ENCODE assay signal across 8 mouse cellular contexts in genomic region chr10:34096418-34096883, GRCm38 (mm10). TPM values are rescaled to one million over a fixed set of nuclear protein-coding genes. Genes with fewer than 3 reads are reported as not detected.
DNase-seq lines count a peak whose midpoint lies in the region; ATAC-seq and TF ChIP-seq lines count a peak whose summit lies in the region.

TSS of gene Calhm5 (minus strand) at chr10:34096519.

- no peaks in the 10 kb centered on the region for H3K4me1 ChIP-seq in embryonic facial prominence, embryonic 15.5 days
- peaks cover 4 to 6% of the 10 kb centered on the region in 2 experiments; a peak in 2 of 4 replicates for H3K4me1 ChIP-seq in heart, embryonic 14.5 days (ENCODE audit: control insufficient read depth in 2 of 2, insufficient read depth in 2 of 2, low read length in 2 of 2)
- 0 out of 2 replicates have a peak, but pooled peaks cover 5% of the 10 kb centered on the region for H3K4me1 ChIP-seq in kidney, postnatal 0 days (replicated peaks; ENCODE audit: insufficient read depth, low read length)
- H3K4me1 ChIP-seq in liver, adult 2 months (ENCODE audit: control insufficient read depth, insufficient read depth, low read length), result no peaks in the 10 kb centered on the region; the same call in 1 of the 2 replicates

- H3K9me3 ChIP-seq in embryonic facial prominence, embryonic 15.5 days (replicated peaks), result no peaks in the 10 kb centered on the region
- no peaks in the 10 kb centered on the region for H3K9me3 ChIP-seq in heart, embryonic 14.5 days (ENCODE audit: control insufficient read depth, low read length)
- no peaks in the 10 kb centered on the region for H3K9me3 ChIP-seq in kidney, postnatal 0 days (replicated peaks; ENCODE audit: low read length)

- 12% methylated on average over 9 of the region's 9 CpGs for WGBS in embryonic facial prominence, embryonic 15.5 days
- 9% methylated on average over 9 of the region's 9 CpGs for whole genome bisulfite sequencing in heart, embryonic 14.5 days
- WGBS in kidney, postnatal 0 days, result 21% methylated on average over 9 of the region's 9 CpGs
- 15% methylated on average over 9 of the region's 9 CpGs for WGBS in liver, adult 2 months

- no peak within 1 kb of the TSS; the same call in 1 of the 2 replicates for H3K27ac ChIP-seq in embryonic facial prominence, embryonic 15.5 days (replicated peaks)
- H3K27ac ChIP-seq in heart, embryonic 14.5 days (replicated peaks in 1 of 2; ENCODE audit: control insufficient read depth in 1 of 2, insufficient read depth in 1 of 2, low read depth in 2 of 2, low read length in 2 of 2), result peak within 1 kb of the TSS; percentile 36 to 74
- H3K27ac ChIP-seq in kidney, postnatal 0 days, result no peak within 1 kb of the TSS
- 0 out of 2 replicates have a peak within 1 kb of the TSS, but pooled peaks have one; percentile 3 for H3K27ac ChIP-seq in liver, adult 2 months (replicated peaks; ENCODE audit: insufficient read depth, low read depth, low read length)

- peak within 1 kb of the TSS; percentile 29 for H3K4me3 ChIP-seq in embryonic facial prominence, embryonic 15.5 days (replicated peaks)
- peak within 1 kb of the TSS; percentile 43 to 47 for H3K4me3 ChIP-seq in heart, embryonic 14.5 days (ENCODE audit: control insufficient read depth in 1 of 2, insufficient read depth in 1 of 2, low read depth in 1 of 2, low read length in 2 of 2)
- H3K4me3 ChIP-seq in kidney, postnatal 0 days (replicated peaks; ENCODE audit: low read depth, low read length), result peak within 1 kb of the TSS; percentile 19
- no peak within 1 kb of the TSS; the same call in 1 of the 2 replicates for H3K4me3 ChIP-seq in liver, adult 2 months (ENCODE audit: insufficient read depth, low read depth, low read length)
- H3K4me3 ChIP-seq in myocyte, result peak within 1 kb of the TSS; percentile 7

- H3K36me3 ChIP-seq in embryonic facial prominence, embryonic 15.5 days, result no peaks in the 10 kb centered on the region
- H3K36me3 ChIP-seq in heart, embryonic 14.5 days (ENCODE audit: control insufficient read depth, insufficient read depth, low read length), result no peaks in the 10 kb centered on the region
- no peaks in the 10 kb centered on the region for H3K36me3 ChIP-seq in kidney, postnatal 0 days (ENCODE audit: insufficient read depth, low read length)
- H3K36me3 ChIP-seq in liver, adult 2 months (ENCODE audit: control insufficient read depth, insufficient read depth, low read length), result no peaks in the 10 kb centered on the region
- no peaks in the 10 kb centered on the region for H3K36me3 ChIP-seq in myocyte (ENCODE audit: control insufficient read depth, insufficient read depth)

- ATAC-seq in embryonic facial prominence, embryonic 15.5 days (ENCODE audit: insufficient number of reproducible peaks, low FRiP score, low TSS enrichment, low read depth), result peak; percentile 77
- ATAC-seq in heart, embryonic 14.5 days (ENCODE audit: insufficient number of reproducible peaks, insufficient read depth, low FRiP score, low read depth), result peak; percentile 83; the same call in 1 of the 2 replicates
- peak; percentile 71; the same call in 1 of the 2 replicates for ATAC-seq in kidney, postnatal 0 days (replicated peaks; ENCODE audit: low FRiP score, low read depth)

- no peaks in the 10 kb centered on the region for H3K79me2 ChIP-seq in liver, adult 2 months (ENCODE audit: control insufficient read depth, insufficient read depth, low read length)
- no peaks in the 10 kb centered on the region for H3K79me2 ChIP-seq in myocyte (ENCODE audit: control insufficient read depth, insufficient read depth)

- H3K9ac ChIP-seq in embryonic facial prominence, embryonic 15.5 days, result no peak within 1 kb of the TSS
- peak within 1 kb of the TSS; percentile 77 for H3K9ac ChIP-seq in heart, embryonic 14.5 days (ENCODE audit: low read length)
- peak within 1 kb of the TSS; percentile 36; the same call in 1 of the 2 replicates for H3K9ac ChIP-seq in kidney, postnatal 0 days (ENCODE audit: low read depth, low read length)
- H3K9ac ChIP-seq in liver, adult 2 months (ENCODE audit: low read depth, low read length), result no peak within 1 kb of the TSS

- TF ChIP-seq CTCF in kidney, postnatal 0 days (IDR thresholded peaks at IDR 0.05; ENCODE audit: low read depth), result peak; percentile 78
- TF ChIP-seq CTCF in liver, adult 2 months (IDR thresholded peaks at IDR 0.05; ENCODE audit: low read depth, low read length), result no peak

- no peaks in the 10 kb centered on the region for H3K27me3 ChIP-seq in embryonic facial prominence, embryonic 15.5 days
- no peaks in the 10 kb centered on the region for H3K27me3 ChIP-seq in heart, embryonic 14.5 days (ENCODE audit: control insufficient read depth, insufficient read depth, low read length)
- H3K27me3 ChIP-seq in kidney, postnatal 0 days (ENCODE audit: insufficient read depth, low read length), result no peaks in the 10 kb centered on the region
- H3K27me3 ChIP-seq in liver, adult 2 months (ENCODE audit: control insufficient read depth, insufficient read depth, low read length), result no peaks in the 10 kb centered on the region
- H3K27me3 ChIP-seq in myocyte (ENCODE audit: control insufficient read depth, insufficient read depth, insufficient read length), result no peaks in the 10 kb centered on the region

- H3ac ChIP-seq in myocyte (ENCODE audit: control insufficient read depth, insufficient read length), result no peak within 1 kb of the TSS

- no peak for TF ChIP-seq POLR2A in liver, adult 2 months (IDR thresholded peaks at IDR 0.05; ENCODE audit: extremely low read depth, insufficient read depth, low read length)
- no peak for TF ChIP-seq POLR2A in myocyte (IDR thresholded peaks at IDR 0.05; ENCODE audit: insufficient read length, low read depth)

- peak; percentile 28 for DNase-seq in A20 (ENCODE audit: low read depth, low spot score)
- DNase-seq in adrenal gland, adult 2 months, result peak; percentile 50
- peak; percentile 89 for DNase-seq in kidney, postnatal 0 days (ENCODE audit: low spot score)
- peak; percentile 50 for DNase-seq in liver, adult 2 months (ENCODE audit: extremely low read depth, low read depth, low spot score)
- peak; percentile 10 for DNase-seq in thymus, postnatal 4 days

- H3K4me2 ChIP-seq in embryonic facial prominence, embryonic 15.5 days (replicated peaks), result peak within 1 kb of the TSS; percentile 45
- peak within 1 kb of the TSS; percentile 75 for H3K4me2 ChIP-seq in heart, embryonic 14.5 days (ENCODE audit: low read length)
- H3K4me2 ChIP-seq in kidney, postnatal 0 days (ENCODE audit: low read length), result peak within 1 kb of the TSS; percentile 51
- peak within 1 kb of the TSS; percentile 73 for H3K4me2 ChIP-seq in myocyte (ENCODE audit: low read depth)

TF ChIP-seq in myocyte, 11 proteins besides CTCF, POLR2A, EP300 and RAD21:
- no peak for TF ChIP-seq MYOD1 (IDR thresholded peaks at IDR 0.05; ENCODE audit: control insufficient read depth in 1 of 3, insufficient read length in 2 of 3, low read depth in 2 of 3)
- no peak for TF ChIP-seq USF1 (IDR thresholded peaks at IDR 0.05; ENCODE audit: low read depth)
- TF ChIP-seq TCF3 (IDR thresholded peaks at IDR 0.05; ENCODE audit: insufficient read length, low read depth), result no peak
- TF ChIP-seq E2F4 (IDR thresholded peaks at IDR 0.05; ENCODE audit: insufficient read depth), result no peak
- no peak for TF ChIP-seq TCF12 (IDR thresholded peaks at IDR 0.05; ENCODE audit: insufficient read depth, poor library complexity, severe bottlenecking)
- TF ChIP-seq MYOG (IDR thresholded peaks at IDR 0.05; ENCODE audit: control insufficient read depth in 1 of 3, insufficient read depth in 1 of 3, insufficient read length in 2 of 3, low read depth in 2 of 3), result peak in 1 of 3 experiments; percentile 30
- no peak for TF ChIP-seq POLR2AphosphoS2 (IDR thresholded peaks at IDR 0.05; ENCODE audit: insufficient read length, low read depth)
- TF ChIP-seq SRF (IDR thresholded peaks at IDR 0.05; ENCODE audit: control insufficient read depth, insufficient read length, low read depth), result peak; percentile 86
- TF ChIP-seq CEBPB (IDR thresholded peaks at IDR 0.05; ENCODE audit: insufficient read depth, poor library complexity, severe bottlenecking), result peak; percentile 75
- TF ChIP-seq MAX (IDR thresholded peaks at IDR 0.05; ENCODE audit: low read depth), result no peak
- TF ChIP-seq REST (IDR thresholded peaks at IDR 0.05; ENCODE audit: insufficient read depth, insufficient read length), result no peak
TF ChIP-seq in myocyte: peak in this region for 3.

RNA-seq across cellular contexts. Expression of gene Calhm5, which starts in this region (rescaled TPM):
- under 1 TPM; 0.17 to 0.55 TPM for total RNA-seq in adrenal gland, adult 2 months (2021)
- polyA plus RNA-seq in adrenal gland, adult 2 months (2012; rRNA removed), result 0.03 TPM in 2 replicates
- 1.7 and 1.9 TPM in 2 replicates for polyA plus RNA-seq in embryonic facial prominence, embryonic 15.5 days (2015; fragmentation: Nextera tagmentation; extraction: Ambion mirVana)
- polyA plus RNA-seq in heart, embryonic 14.5 days (2014; fragmentation: Nextera tagmentation; extraction: Ambion mirVana), result 1.6 and 1.8 TPM in 2 replicates
- 0.56 and 0.57 TPM in 2 replicates for polyA plus RNA-seq in kidney, postnatal 0 days (2015; fragmentation: Nextera tagmentation; extraction: Ambion mirVana)
- 0.13 and 0.18 TPM in 2 replicates for total RNA-seq in liver, adult 2 months (2014; rRNA removed)
- polyA plus RNA-seq in liver, adult 2 months (2012; rRNA removed), result 0.01 and 0.04 TPM in 2 replicates
- polyA plus RNA-seq in myocyte (2012; fragmentation: generic; extraction: Trizol), result 0.08 TPM

Comparison
In these comparisons a context has a peak if more than half of its experiments do, and no peak if none do; other contexts are left out.
1. Peak in DNase-seq in adrenal gland, adult 2 months; RNA of the gene not detected or under 1 TPM.
2. Peak in DNase-seq, ATAC-seq, H3K4me3 ChIP-seq, H3K9ac ChIP-seq and H3K4me2 ChIP-seq in kidney, postnatal 0 days; RNA of the gene not detected or under 1 TPM.
3. Peak in DNase-seq and H3K27ac ChIP-seq in liver, adult 2 months; RNA of the gene not detected or under 1 TPM.
4. DNase-seq: peak in every context shown above with its lines; median percentile 89 in kidney, postnatal 0 days; 50 in adrenal gland, adult 2 months; 50 in liver, adult 2 months; 28 in A20; 10 in thymus, postnatal 4 days.
5. H3K27ac ChIP-seq: peak in heart, embryonic 14.5 days (2 of 2); none in embryonic facial prominence, embryonic 15.5 days (single experiment) and kidney, postnatal 0 days (single experiment).
6. Peak in every context shown above with its lines, with median percentiles within 50 percentile points of each other: ATAC-seq and H3K4me2 ChIP-seq.